Mouse (Mus musculus): Measurements from ENCODE around the gene Mfsd1. TPM values are rescaled to one million over a fixed set of nuclear protein-coding genes. Genes with fewer than 3 reads are reported as not detected.

The Mfsd1 gene
- polyA plus RNA-seq (2014; fragmentation: Nextera tagmentation; extraction: Ambion mirVana): 60.9 and 64.3 TPM in 2 replicates

DNA sequence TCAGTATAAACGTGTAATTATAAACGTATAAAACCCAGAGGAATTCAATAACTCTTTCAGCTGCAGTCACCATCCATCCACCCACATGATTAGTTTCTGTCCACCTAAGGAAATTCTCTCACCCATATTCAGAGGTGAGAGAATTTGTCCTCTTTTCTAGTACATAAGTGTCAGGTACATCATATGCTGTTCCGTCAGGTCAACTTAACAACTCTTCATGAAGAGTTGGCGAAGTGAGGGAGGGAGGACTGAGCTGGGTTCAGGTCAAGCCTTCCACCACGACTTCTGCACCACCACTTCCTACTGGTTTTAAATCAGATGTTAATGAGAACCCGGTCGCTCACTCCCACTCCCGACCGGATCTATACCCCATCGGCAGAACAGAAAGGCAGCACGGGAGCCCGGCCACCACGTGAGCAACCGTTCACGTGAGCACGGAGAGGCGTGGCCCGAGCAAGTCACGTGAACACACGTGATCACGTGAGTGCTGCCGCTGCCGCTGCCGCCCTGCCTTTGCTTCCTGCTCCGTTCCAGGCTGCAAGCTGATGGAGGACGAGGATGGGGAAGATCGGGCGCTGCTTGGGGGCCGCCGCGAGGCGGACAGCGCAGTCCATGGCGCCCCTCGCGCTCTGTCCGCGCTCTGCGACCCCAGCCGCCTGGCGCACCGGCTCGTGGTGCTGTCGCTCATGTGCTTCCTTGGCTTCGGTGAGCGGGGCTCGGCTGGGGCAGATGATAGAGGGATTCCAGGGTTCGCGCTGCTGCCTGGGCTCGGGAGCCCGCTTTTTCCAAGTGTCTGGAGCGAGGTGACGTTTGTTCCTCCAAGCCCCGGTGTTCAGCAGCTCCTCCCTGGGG lies at the start of gene Mfsd1:
Mfsd1 (plus strand) TSS at position 469 of the 852 bp plus-strand sequence.
- peaks cover 13% of the 10 kb centered on the region for H3K36me3 ChIP-seq (ENCODE audit: control insufficient read depth, insufficient read depth, low read length)
- peak within 1 kb of the TSS; percentile 39; the same call in 1 of the 2 replicates for H3K27ac ChIP-seq (replicated peaks; ENCODE audit: low read depth, low read length)
- peak within 1 kb of the TSS; percentile 94 for H3K4me2 ChIP-seq (ENCODE audit: low read depth, low read length)
- DNase-seq (ENCODE audit: low spot score) (peak; percentile 98), ATAC-seq (ENCODE audit: low read depth) (peak; percentile 89)
- peak within 1 kb of the TSS; percentile 70 for H3K9ac ChIP-seq (ENCODE audit: low read depth, low read length)
- no peaks in the 10 kb centered on the region for H3K9me3 ChIP-seq (ENCODE audit: control insufficient read depth, low read length)
- H3K27me3 ChIP-seq (replicated peaks; ENCODE audit: control insufficient read depth, insufficient read depth, low read length): no peaks in the 10 kb centered on the region
- WGBS: 6% methylated on average over 39 of the region's 54 CpGs
- H3K4me1 ChIP-seq (ENCODE audit: control insufficient read depth, insufficient read depth, low read length): peaks cover 9% of the 10 kb centered on the region
- H3K4me3 ChIP-seq (ENCODE audit: low read depth, low read length): peak within 1 kb of the TSS; percentile 73

DNA sequence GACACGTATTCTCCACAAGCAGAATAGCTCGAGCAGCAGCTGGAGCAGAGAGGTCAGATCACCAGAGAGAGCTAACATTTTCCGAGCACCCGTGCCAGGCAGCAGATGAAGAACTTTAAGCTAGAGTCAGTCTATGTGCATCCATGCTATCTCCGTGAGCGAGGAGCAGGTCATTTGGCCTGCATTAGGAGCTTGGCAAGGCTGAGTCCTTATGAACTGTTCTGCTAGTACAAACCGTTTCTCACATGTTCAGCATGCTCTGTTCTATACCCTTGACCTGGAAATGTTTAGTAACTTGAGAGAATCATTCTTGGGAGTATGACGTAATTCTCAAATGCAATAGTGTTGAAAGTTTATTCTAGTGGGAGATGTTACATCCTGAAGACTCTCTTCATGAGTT lies 38.9 kb upstream of the Mfsd1 start:
- H3K36me3 ChIP-seq (ENCODE audit: control insufficient read depth, insufficient read depth, low read length): no peaks in the 10 kb centered on the region
- no peak overlapping the region for H3K4me3 ChIP-seq (ENCODE audit: low read depth, low read length)
- H3K9ac ChIP-seq (ENCODE audit: low read depth, low read length): no peak overlapping the region
- ATAC-seq (ENCODE audit: low read depth): no peak
- WGBS: 59% methylated on average over 8 of the region's 8 CpGs
- no peaks in the 10 kb centered on the region for H3K9me3 ChIP-seq (ENCODE audit: control insufficient read depth, low read length)
- H3K4me1 ChIP-seq (ENCODE audit: control insufficient read depth, insufficient read depth, low read length): no peaks in the 10 kb centered on the region
- H3K27ac ChIP-seq (replicated peaks; ENCODE audit: low read depth, low read length): no peak overlapping the region
- DNase-seq (ENCODE audit: low spot score): no peak
- no peak overlapping the region for H3K4me2 ChIP-seq (ENCODE audit: low read depth, low read length)
- H3K27me3 ChIP-seq (replicated peaks; ENCODE audit: control insufficient read depth, insufficient read depth, low read length): no peaks in the 10 kb centered on the region

DNA sequence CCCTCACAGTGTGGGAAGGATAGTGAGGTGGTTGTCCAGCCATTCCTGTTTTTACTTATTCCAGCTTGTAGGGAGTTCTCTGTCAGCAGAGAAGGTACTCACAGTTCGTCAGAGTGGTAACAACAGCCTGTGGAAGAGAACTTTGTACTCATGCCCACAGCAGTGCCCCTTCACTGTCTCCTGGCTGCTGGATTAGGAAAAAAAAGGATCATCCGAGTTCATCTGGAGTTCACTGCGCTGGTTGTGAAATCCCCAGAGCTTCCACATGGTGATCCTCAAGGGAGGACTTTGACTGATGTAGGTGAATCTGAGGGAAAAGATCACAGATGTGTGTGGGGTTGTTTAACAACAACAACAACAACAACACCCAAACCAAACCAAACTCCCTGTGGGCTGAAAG lies 31.3 kb upstream of the Mfsd1 start:
- DNase-seq (ENCODE audit: low spot score): no peak
- ATAC-seq (ENCODE audit: low read depth): no peak
- Histone ChIP-seq H3K4me1 (ENCODE audit: control insufficient read depth, insufficient read depth, low read length) (no peaks in the 10 kb centered on the region), H3K9me3 (ENCODE audit: control insufficient read depth, low read length) (no peaks in the 10 kb centered on the region), H3K4me2 (ENCODE audit: low read depth, low read length) (no peak overlapping the region), H3K27ac (replicated peaks; ENCODE audit: low read depth, low read length) (no peak overlapping the region), H3K9ac (ENCODE audit: low read depth, low read length) (no peak overlapping the region), H3K4me3 (ENCODE audit: low read depth, low read length) (no peak overlapping the region), H3K27me3 (replicated peaks; ENCODE audit: control insufficient read depth, insufficient read depth, low read length) (no peaks in the 10 kb centered on the region), H3K36me3 (ENCODE audit: control insufficient read depth, insufficient read depth, low read length) (no peaks in the 10 kb centered on the region)
- 53% methylated on average over 3 of the region's 3 CpGs for WGBS

DNA sequence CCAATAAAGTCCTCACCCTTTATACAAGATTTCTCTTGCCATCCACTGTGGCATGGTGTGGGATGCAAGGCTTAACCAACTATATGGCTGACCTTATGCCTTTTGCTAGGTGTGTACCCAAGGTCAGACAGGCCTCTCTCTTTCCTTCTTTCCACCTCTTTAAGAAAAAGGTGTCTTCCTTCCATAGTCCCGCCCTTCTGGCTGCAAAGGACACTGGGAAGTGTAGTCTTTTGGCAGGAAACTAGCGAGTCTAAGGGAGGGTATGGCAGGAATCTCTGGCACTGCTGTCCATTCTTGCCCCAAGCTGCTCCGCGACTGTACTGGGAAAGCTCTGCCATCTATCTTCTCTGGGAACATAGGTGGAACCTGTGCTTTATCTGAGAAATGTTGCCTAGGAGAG lies 29.3 kb upstream of the Mfsd1 start:
- no peaks in the 10 kb centered on the region for H3K9me3 ChIP-seq (ENCODE audit: control insufficient read depth, low read length)
- H3K4me2 ChIP-seq (ENCODE audit: low read depth, low read length): no peak overlapping the region
- ATAC-seq (ENCODE audit: low read depth) (no peak), DNase-seq (ENCODE audit: low spot score) (no peak)
- H3K36me3 ChIP-seq (ENCODE audit: control insufficient read depth, insufficient read depth, low read length): no peaks in the 10 kb centered on the region
- no peaks in the 10 kb centered on the region for H3K27me3 ChIP-seq (replicated peaks; ENCODE audit: control insufficient read depth, insufficient read depth, low read length)
- no peak overlapping the region for H3K4me3 ChIP-seq (ENCODE audit: low read depth, low read length)
- no peak overlapping the region for H3K9ac ChIP-seq (ENCODE audit: low read depth, low read length)
- no peak overlapping the region for H3K27ac ChIP-seq (replicated peaks; ENCODE audit: low read depth, low read length)
- no peaks in the 10 kb centered on the region for H3K4me1 ChIP-seq (ENCODE audit: control insufficient read depth, insufficient read depth, low read length)
- WGBS: 47% methylated on average over 4 of the region's 4 CpGs

DNA sequence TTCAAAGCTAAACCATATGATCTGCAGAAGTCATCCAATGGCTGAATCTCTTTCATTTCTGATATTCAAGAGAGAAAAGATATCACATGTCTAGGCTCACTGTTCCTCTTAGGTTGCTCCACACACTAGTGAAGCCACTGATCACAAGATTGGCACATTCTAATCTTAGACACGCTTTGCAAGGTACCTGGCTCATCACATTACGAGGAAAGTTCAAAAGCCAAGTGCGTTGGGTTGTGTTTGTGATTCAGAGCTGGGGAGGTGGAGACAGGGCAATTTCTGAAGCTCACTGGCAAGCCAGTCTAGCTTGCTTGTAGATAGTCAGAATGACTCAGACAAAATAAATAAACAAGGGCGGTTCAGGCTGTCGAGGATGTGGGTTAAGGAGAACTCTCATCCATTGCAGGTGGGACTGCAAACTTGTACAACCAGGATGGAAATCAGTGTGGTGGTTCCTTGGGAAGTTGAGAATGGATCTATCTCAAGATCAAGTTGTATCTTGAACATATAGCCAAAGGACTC lies 28.6 kb upstream of the Mfsd1 start:
- DNase-seq (ENCODE audit: low spot score) (no peak), ATAC-seq (ENCODE audit: low read depth) (no peak)
- Histone ChIP-seq H3K4me3 (ENCODE audit: low read depth, low read length) (no peak overlapping the region), H3K27ac (replicated peaks; ENCODE audit: low read depth, low read length) (no peak overlapping the region), H3K9ac (ENCODE audit: low read depth, low read length) (no peak overlapping the region), H3K36me3 (ENCODE audit: control insufficient read depth, insufficient read depth, low read length) (no peaks in the 10 kb centered on the region), H3K4me1 (ENCODE audit: control insufficient read depth, insufficient read depth, low read length) (no peaks in the 10 kb centered on the region), H3K27me3 (replicated peaks; ENCODE audit: control insufficient read depth, insufficient read depth, low read length) (no peaks in the 10 kb centered on the region), H3K4me2 (ENCODE audit: low read depth, low read length) (no peak overlapping the region), H3K9me3 (ENCODE audit: control insufficient read depth, low read length) (no peaks in the 10 kb centered on the region)
- WGBS: 82% methylated on average over 5 of the region's 5 CpGs

DNA sequence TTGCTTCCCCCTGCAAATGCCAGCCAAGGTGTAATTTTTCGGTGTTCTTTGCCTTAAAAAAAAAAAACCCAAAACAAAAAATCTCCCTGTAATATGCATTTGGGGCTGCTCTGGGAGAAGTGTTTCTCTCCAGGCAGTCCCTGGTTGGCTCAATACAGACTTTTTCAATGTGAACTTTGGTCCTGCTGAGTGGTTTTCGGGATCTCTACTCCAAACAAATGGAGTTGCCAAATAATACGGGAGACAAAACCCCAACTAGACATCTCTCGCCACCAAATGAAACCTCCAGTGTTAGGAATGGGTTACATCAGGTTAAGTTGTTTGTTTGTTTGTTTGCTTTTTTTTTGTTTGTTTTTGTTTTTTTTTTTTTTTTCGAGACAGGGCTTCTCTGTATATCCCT lies 27.3 kb upstream of the Mfsd1 start:
- Histone ChIP-seq H3K4me2 (ENCODE audit: low read depth, low read length) (no peak overlapping the region), H3K9ac (ENCODE audit: low read depth, low read length) (no peak overlapping the region), H3K27ac (replicated peaks; ENCODE audit: low read depth, low read length) (no peak overlapping the region), H3K4me1 (ENCODE audit: control insufficient read depth, insufficient read depth, low read length) (no peaks in the 10 kb centered on the region), H3K36me3 (ENCODE audit: control insufficient read depth, insufficient read depth, low read length) (no peaks in the 10 kb centered on the region), H3K4me3 (ENCODE audit: low read depth, low read length) (no peak overlapping the region), H3K27me3 (replicated peaks; ENCODE audit: control insufficient read depth, insufficient read depth, low read length) (no peaks in the 10 kb centered on the region), H3K9me3 (ENCODE audit: control insufficient read depth, low read length) (no peaks in the 10 kb centered on the region)
- no peak for ATAC-seq (ENCODE audit: low read depth)
- WGBS: 77% methylated on average over 5 of the region's 5 CpGs
- no peak for DNase-seq (ENCODE audit: low spot score)

DNA sequence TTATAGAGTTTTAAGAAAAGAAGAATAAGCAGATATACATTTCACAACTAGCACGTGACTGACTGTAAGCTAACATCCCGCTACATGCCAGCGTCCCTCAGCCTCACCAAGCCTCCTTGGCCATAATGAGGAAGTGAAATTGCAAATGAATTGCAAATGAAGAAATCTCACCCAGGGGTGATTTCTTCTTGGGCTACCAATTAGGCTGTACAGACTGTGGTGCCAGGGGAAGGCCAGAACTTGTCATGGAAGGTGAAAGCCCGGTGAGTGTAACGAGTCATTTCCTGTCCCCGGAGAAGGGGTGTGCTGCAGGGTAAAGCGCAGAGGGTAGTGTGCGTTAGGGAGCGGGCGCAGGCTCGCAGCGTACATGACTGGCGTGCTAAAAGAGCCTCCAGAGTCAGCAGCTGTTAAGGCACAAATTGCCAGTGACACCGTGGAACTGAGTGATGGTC lies 25.3 kb upstream of the Mfsd1 start:
- peak; percentile 2 for DNase-seq (ENCODE audit: low spot score)
- Histone ChIP-seq H3K27ac (replicated peaks; ENCODE audit: low read depth, low read length) (no peak overlapping the region), H3K4me2 (ENCODE audit: low read depth, low read length) (peak overlapping the region; percentile 37; the same call in 1 of the 2 replicates), H3K9ac (ENCODE audit: low read depth, low read length) (no peak overlapping the region), H3K27me3 (replicated peaks; ENCODE audit: control insufficient read depth, insufficient read depth, low read length) (no peaks in the 10 kb centered on the region; the same call in 1 of the 2 replicates), H3K36me3 (ENCODE audit: control insufficient read depth, insufficient read depth, low read length) (no peaks in the 10 kb centered on the region), H3K4me1 (ENCODE audit: control insufficient read depth, insufficient read depth, low read length) (no peaks in the 10 kb centered on the region), H3K4me3 (ENCODE audit: low read depth, low read length) (no peak overlapping the region), H3K9me3 (ENCODE audit: control insufficient read depth, low read length) (no peaks in the 10 kb centered on the region)
- ATAC-seq (ENCODE audit: low read depth): 0 out of 2 replicates have a peak, but pooled peaks have one; percentile 26
- 47% methylated on average over 14 of the region's 14 CpGs for WGBS

DNA sequence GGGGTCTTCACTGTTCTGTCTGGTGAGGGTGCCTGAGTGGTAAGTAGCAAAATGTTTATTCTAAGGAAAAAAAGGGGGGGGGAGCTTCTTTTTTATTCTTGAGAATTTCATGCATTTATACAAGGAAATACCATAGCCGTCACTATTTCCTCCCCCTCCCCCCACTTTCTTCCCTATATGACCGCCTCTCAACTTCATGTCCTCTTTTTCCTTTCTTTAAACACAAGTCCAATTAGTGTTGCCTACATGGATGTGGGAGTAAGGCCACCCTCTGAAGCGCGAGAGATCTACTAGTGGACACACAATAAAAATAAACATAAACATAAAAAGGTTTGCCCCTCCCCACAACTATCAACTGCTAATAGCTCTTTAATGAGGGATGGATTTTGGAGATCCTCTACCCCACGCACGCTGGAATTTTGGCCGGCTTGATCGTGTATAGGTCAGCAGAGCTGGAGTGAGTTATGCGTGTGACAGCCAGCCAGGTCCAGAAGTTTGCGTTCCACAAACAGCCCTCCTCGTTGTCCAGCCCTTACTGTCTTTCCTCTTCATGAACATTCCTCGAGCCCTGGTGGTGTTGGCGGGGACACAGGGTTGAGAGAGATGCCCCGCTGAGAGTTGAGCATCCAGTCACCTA lies 24.7 kb upstream of the Mfsd1 start:
- DNase-seq (ENCODE audit: low spot score): no peak
- Histone ChIP-seq H3K4me3 (ENCODE audit: low read depth, low read length) (no peak overlapping the region), H3K9me3 (ENCODE audit: control insufficient read depth, low read length) (no peaks in the 10 kb centered on the region), H3K36me3 (ENCODE audit: control insufficient read depth, insufficient read depth, low read length) (no peaks in the 10 kb centered on the region), H3K27me3 (replicated peaks; ENCODE audit: control insufficient read depth, insufficient read depth, low read length) (no peaks in the 10 kb centered on the region; the same call in 1 of the 2 replicates), H3K4me1 (ENCODE audit: control insufficient read depth, insufficient read depth, low read length) (no peaks in the 10 kb centered on the region), H3K9ac (ENCODE audit: low read depth, low read length) (no peak overlapping the region), H3K27ac (replicated peaks; ENCODE audit: low read depth, low read length) (no peak overlapping the region), H3K4me2 (ENCODE audit: low read depth, low read length) (no peak overlapping the region; the same call in 1 of the 2 replicates)
- ATAC-seq (ENCODE audit: low read depth): no peak
- WGBS: 83% methylated on average over 14 of the region's 14 CpGs

All from embryonic facial prominence, embryonic 14.5 days (tissue).